Mouse (Mus musculus) CD8-positive naive resting alpha-beta T cell, adult 57 days (primary cell): ENCODE data around the gene Pms2. TPM values are rescaled to one million over a fixed set of nuclear protein-coding genes. Genes with fewer than 3 reads are reported as not detected.

Source experiments
- total RNA-seq: library from RNA; stranded (reverse); gene quantifications from one replicate; pipeline ENCODE4 v1.2.4, GENCODE M21; 2023

Gene Pms2
- 22.9 TPM for total RNA-seq

DNA sequence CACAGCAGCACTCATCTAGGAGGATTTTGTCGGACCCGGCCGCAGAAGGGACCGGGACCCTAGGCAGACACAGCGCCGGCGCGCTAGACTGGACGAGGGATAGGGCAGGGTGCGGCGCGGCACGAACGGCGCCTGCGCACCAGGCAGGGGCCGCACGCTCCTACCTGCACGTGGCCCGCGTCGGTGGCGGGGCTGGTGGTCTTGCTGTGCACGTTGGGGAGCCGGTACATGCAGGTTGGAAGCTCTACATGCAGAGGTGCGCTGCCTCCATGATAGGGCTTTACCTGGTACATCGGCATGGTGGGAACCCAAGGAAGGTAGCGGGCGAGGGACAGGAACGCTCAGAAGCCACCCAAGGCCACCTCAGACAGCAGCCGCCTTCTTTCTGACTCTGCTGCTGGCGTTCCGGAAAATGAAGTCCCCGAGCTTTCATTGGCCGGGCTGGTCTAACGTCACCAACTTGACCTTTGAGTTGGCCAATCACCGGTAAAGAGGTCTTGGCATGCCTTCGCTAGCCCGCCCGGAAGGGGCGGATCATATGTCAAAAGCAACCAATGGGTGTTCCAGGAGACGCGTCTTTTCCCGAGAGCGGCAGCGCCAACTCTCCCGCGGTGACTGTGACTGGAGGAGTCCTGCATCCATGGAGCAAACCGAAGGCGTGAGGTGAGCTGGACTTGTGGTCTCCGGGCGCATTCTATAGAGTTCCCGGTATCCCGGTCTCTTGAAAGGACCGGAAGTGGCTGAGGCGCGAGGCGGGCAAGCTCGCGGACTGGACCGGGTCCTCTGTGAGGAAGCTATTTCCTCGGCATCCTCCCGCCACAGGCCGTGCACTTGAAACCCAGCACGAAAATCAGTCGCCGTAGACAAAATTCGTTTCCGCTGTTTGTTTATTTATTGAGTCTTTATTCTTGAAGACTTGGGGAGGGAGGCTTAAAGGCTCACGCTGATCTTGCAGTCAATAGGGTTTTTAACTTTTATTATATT lies at the start of gene Pms2, which contains the start of gene Aimp2:
Pms2 (plus strand) TSS at position 548 of the 984 bp plus-strand sequence.
Aimp2 (minus strand) TSS at position 431 of the 984 bp plus-strand sequence.

DNA sequence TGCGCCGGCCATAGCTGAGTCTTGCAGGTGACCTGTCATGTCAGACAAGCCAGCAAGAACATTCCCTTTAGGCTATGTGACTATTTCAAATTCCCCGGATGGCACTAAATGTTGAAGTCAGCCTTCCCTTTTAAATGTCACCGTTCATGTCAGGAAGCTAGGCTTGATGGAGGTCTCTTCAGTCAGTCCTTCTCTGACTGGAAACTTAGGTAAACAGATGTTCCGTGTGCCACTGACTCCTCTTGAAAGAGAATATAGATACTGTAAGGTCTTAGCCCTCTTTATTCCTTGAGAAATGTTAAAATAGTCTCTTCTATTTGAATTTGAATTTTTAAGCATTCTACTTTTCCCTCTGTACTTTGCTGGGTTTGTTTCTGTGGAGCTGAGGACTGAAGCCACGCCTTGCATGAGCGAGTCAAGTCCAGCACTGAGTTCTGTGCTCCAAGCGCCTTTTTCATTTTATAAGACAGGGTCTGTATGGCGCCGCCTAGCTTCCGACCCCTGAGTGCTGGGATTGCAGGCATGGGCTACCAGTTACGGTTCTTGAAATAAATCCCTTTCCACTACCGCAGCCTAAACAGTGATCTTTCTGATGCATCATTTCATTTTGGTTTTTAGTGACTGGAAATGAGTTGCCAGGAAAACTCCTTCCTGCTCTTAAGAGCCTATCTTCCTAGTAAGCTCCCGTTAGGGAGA lies 12.0 kb upstream of the Pms2 start, which contains the start of gene Ankrd61:
Ankrd61 (minus strand) TSS at position 51 of the 696 bp plus-strand sequence.

GRCm38 (mm10) chr5:143927875-143928274 lies 18.1 kb downstream of the Pms2 start, which contains the start of gene Gm42421:
TSS of gene Gm42421 (plus strand) at chr5:143928175.

GRCm38 (mm10) chr5:143932831-143933230 lies 23.1 kb downstream of the Pms2 start, which contains the start of gene Rsph10b:
TSS of gene Rsph10b (plus strand) at chr5:143933035.

Other genes starting within 250 kb of the Pms2 start
- gene Usp42, start 177.7 kb upstream of the Pms2 start, total RNA-seq, result 32.3 TPM
- 33.3 TPM for gene Eif2ak1, start 92.2 kb upstream of the Pms2 start, total RNA-seq
- 0.37 TPM for gene Ankrd61, start 12.3 kb upstream of the Pms2 start, total RNA-seq
- 30.1 TPM for gene Aimp2, start 117 bp upstream of the Pms2 start, total RNA-seq
- gene Gm42421, start 18.2 kb downstream of the Pms2 start, total RNA-seq, result not detected
- 1.3 TPM for gene Rsph10b, start 23.1 kb downstream of the Pms2 start, total RNA-seq
- gene Ccz1, start 104.9 kb downstream of the Pms2 start, total RNA-seq, result 68.4 TPM
- gene Ocm, start 116.7 kb downstream of the Pms2 start, total RNA-seq, result not detected
- 32.4 TPM for gene Lmtk2, start 190.5 kb downstream of the Pms2 start, total RNA-seq